Mouse (Mus musculus): ENCODE results near the gene Clic4.

Gene Clic4

DNA sequence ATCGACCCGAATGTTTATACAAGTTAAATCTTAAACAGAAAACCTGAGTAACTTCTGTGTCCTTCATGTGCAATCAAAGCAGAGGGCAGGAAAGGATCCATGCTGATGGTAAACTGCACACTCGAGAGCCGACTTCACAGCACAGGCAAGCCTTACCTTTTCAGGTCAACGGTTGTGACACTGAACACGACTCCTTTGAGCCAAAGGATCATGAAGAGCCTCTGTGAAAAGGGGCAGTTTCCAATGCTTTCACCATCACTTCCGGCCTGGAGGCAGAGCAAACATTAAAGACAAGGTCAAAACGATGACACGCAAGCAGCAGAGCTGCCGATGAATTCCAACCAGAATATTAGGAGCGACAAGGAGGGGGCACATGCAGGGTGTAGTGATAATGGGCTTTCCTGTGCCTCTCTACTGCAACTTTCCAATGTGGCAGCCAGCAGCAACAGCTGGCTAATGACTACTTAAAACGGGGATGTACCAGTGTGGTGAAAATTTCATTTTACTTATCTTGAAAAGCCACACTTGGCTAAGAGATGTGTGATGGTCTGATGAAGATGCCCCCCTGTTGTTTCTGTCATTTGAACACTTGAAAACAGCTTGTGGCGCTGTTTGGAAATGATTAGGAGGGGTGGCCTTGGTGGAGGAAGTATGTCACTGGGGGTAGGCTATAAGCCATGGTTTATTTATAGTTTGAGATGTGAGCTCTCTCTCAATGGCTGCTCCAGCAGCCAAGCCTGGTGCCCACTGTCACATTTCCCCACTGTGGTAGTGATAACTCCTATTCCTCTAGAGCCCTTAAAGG, 33.7 kb downstream of the Clic4 start:
- peak in 1 of 2 experiments; percentile 78 for DNase-seq (ENCODE audit: inconsistent age in 2 of 2, low spot score in 1 of 2)

DNA sequence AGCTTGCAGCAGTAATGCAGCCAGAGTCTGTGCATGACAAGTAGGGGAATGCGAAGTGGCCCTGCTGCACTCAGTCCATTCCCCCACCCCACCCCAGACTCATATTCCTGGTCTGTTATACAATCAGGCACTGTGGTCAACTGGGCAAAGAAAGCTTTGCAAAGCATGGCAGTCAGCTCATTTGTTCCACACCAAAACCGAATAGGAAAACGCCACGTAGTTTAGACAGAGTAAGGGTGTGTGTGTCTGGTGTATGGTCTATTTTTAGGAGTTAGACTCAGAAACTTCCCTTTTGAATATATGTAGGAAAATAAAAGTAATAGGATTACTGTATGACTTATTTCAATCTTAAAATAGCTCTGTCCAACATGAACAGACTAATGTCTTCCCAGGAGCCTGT, 36.0 kb downstream of the Clic4 start:
- no peak for DNase-seq (ENCODE audit: inconsistent age in 2 of 2, low spot score in 1 of 2)

DNA sequence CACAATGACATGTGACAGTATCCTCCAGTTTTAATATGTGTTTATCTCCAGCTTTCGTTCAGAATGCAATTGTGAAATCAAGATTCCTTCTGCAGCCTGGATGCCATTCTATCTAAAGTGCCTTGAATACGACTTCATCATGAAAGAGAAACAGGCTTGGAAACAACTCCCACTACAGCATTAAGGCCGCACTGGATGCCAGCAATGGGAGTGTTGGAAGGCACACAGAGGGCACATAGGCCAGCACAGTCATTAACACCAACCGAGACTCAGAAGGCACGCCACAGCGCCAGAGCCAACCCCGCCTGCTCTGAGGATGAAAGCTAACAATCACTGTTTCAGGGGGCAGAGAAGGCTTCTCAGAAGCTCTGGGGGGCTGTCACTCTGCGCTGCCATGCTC, 37.1 kb downstream of the Clic4 start:
- no peak for DNase-seq (ENCODE audit: inconsistent age in 2 of 2, low spot score in 1 of 2)

DNA sequence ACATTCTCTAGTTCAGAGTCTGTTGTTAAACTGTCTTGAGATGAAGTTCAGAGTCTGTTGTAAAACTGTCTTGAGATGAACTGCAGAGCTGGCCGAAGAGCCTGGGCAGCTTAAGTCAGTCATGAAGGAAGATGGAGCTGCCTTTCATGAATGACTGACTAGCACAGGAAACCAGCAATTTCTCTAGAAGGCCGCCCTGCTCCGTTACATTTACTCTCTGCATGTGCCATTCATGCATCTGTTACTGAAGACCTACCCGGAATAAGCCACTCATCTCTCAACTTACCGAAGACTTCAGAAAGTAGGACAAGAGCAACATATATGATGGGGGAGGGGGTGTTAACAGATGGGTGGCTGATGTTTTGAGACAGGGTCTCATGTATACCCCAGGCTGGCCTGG, 40.1 kb downstream of the Clic4 start:
- DNase-seq (ENCODE audit: inconsistent age in 2 of 2, low spot score in 1 of 2) = no peak

DNA sequence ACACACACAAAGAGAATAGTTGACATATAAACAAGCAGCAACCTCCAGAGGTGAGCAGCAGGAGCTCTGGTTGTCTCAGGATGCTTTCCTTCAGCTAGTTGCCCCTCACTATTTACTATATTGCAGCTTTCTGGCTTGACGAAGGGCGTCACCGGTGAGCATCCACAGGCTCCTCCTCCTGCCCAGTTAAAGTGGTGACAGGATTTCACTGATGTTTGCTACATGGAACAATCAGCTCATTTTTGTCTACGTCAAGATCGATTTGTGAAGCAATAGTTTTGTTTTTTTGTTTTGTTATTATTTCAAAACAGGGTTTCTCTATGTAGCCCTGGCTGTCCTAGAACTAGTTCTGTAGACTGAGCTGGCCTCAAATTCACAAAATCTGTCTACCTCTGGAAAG, 41.1 kb downstream of the Clic4 start:
- no peak for DNase-seq (ENCODE audit: inconsistent age in 2 of 2, low spot score in 1 of 2)

DNA sequence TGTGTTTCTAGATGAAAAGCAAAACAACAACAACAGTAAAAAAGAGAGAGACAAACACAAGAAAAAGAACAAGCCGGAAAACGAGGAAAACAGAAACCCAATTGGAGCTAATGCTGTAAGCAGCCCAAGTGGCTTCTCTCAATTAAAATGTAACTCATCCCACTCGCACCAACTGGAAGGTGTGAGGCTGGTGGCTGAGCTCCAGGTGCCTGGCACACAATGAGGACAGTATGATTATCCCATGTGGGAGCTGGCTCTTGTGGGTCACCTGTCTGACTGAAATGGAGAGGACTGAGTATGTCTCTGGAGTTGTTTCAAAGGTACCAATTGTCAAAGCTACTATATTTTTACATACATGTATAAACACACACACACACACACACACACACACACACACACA, 41.5 kb downstream of the Clic4 start:
- DNase-seq (ENCODE audit: inconsistent age in 2 of 2, low spot score in 1 of 2) = no peak

DNA sequence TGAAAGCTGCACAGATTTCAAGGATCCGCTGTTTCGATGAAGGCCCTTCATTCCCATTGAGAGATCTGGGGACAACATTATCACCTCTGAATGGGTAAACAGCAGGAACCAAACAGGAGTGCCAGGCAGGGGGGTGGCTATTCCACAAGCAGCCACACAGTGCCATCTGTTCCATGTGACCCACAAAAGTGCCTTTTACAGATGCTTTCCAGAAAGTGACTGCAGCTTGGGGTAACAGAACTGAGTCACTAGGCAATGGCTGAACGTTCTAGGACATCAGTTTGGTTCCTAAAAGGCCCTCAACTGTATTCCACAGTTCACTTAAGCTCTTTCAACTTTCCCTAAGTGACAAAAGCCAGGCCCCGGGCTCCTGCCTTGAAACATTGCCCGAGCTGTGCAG, 42.0 kb downstream of the Clic4 start:
- DNase-seq (ENCODE audit: inconsistent age in 2 of 2, low spot score in 1 of 2) = no peak

DNA sequence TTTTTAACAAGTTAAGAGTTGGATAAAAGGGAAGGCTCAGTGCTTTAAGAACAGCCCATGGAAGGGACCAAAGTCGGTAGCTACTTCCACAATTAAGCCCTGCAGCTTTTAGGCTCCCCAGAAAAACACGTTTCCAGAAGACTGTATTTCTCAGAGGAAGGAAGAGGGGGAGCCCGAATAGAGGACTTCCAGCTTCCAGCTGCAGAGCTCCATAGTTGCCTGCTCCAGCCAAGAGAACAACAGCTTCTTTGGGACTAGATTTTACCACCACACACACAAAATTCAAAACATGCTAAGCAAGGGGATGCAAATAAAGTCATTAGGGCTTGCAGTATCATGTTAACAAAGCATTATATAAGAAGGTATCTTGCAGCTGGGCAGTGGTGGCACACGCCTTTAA, 42.7 kb downstream of the Clic4 start:
- no peak for DNase-seq (ENCODE audit: inconsistent age in 2 of 2, low spot score in 1 of 2)

DNA sequence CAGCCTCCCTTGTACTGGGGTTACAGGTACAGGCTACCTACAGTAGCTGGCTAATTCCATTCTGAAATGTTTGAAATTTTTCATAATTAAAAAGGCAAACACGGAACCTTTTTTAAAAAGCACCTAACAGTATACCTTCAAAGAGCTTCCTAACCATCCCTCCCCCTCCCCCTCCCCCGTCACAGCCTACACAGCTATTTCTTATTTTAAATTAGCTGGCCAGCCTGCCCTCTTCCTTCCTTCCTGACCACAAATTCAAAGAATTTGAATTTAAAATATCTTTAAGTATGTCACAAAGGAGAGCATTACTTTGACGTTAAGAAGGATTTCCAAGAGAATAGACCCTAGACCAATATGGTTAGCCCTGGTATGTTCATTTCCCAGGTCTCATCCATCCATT, 44.5 kb downstream of the Clic4 start:
- DNase-seq (ENCODE audit: inconsistent age in 2 of 2, low spot score in 1 of 2) = no peak

DNA sequence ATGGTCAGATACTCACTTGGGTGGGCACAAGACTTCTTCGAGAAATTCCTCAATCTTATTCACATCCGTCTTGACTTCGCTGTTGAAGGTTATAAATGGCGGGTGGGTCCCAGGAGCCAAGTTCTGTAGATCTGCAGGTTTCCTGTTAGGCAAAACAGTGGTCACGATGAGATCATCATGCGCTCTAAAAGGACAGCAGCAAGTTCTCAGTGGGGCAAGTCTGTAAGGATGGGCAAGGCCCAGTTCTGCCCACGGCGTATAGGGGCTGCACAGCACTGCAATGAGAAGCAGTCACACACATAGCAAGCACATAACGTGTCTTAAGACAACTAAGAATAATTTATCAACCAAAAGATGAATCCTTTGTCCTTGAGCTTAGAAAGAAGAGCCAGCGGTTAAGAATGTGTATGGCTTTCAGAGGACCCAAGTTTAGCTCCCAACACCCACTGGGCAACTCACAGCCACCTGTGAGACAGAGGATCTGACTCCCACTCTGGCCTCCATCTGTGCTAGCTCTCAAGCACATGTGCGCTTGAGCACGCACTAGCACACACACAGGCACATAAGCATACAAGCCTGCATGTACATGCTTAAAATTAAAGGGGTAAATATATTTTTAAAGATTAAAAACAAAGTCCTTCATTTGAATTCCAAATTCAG, 46.5 kb downstream of the Clic4 start:
- no peak for DNase-seq (ENCODE audit: inconsistent age in 2 of 2, low spot score in 1 of 2)

DNA sequence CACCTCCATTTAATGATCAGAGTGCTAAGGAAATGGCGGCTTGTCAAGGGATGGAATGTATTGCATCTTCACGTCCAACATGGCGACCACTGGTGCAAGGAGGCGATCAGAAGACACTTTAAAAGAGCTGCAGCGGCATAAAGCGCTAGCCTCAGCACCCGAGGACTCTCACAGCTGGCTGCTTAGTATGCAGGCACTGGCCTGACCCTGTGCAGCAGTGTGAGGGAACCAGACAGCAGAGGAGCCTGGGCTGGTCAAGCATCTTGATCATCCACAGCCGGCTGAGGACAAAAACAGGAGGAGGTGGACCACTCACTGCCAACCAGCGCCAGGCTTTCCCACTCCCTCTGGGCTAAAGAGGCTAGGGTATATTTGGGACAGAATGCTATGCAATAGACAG, 48.8 kb downstream of the Clic4 start:
- DNase-seq (ENCODE audit: inconsistent age in 2 of 2, low spot score in 1 of 2) = no peak

DNA sequence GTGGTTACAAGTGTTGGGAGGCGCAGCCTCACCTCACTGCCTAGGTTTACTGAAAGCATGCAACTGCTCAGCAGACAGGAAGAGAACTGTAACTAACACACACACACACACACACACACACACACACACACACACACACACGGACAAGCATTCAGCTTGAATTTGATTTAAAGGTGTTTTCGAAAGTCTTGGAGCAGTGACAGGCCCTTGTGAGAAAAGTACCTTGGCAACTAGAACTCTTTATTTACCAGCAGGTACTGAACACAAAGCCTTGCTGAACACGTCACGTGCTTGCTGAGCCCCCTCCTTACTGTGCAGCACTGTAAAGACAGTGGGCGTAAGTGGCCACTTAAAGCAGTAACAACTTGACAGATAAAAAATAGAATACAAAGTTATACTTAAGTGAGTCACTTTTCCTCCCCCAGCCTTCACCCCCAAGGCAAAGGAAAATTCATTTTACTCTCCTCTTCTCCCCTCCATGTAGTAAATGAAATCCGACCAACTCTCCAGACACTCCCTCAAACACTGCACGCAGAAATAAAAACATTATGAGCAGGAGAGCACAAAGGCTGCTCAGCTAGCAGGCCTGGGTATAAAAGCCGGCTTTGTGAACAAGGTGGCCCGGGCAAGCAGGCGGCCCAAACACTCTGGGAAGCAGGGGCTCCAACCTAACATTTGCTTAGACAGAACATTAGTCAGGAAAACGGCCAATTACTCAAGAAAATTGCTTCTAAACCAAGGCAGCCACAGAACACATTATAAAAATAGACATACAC, 50.8 kb downstream of the Clic4 start:
- no peak for DNase-seq (ENCODE audit: inconsistent age in 2 of 2, low spot score in 1 of 2)

DNA sequence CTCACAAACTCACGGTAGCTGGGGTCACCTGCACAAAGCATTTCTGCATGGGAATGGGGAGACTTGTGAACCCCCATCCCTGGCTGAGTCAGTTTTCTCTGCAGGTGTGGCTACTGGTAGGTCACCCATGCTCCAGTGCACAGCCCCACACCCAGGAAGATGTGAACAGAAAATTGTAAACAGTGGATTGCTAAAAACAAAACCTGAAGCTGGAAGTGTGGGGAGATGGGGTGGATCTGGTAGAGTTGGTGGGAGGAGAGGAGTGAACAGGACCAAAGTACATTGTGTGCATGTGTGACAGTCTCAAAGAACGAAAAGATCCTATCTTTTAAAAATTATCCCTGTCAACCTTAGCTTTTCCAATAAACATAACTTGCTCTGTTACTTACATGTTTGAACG, 52.0 kb downstream of the Clic4 start:
- no peak for DNase-seq (ENCODE audit: inconsistent age in 2 of 2, low spot score in 1 of 2)

DNA sequence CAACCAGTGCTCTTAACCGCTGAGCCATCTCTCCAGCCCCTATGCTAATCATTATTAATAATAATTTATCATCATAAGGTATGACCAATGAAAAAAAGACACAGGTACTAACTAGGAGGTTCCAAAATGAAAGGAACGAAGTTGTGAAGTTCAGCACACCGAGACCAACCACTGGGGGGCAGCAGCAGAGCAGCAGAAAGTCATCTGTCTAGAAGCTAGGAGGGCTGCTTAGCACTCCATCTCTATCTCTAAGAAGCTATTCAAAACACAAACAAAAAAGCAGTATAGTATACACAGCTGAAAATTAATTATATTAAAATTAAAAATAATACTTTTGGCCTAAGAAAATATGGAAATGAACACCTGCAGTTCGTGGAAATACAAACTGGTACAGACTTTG, 53.0 kb downstream of the Clic4 start:
- DNase-seq (ENCODE audit: inconsistent age in 2 of 2, low spot score in 1 of 2) = peak; percentile 68 to 90

DNA sequence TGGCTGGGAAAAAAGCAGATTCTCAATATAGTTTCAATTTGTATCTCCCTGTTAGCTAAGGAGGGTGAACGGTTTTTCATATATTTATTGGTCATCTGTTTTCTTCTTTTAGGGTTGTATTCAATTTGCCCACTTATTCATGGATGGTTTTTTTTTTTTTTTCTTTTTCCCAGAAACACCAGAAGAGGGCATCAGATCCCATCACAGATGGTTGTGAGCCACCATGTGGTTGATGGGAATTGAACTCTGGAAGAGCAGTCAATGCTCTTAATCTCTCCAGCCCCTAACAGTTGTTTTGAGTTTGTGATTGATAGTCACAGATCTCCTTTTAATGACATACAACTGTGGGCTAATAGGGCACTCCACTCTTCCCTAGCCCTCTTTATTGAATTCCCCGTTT, 62.8 kb downstream of the Clic4 start:
- no peak for DNase-seq (ENCODE audit: inconsistent age in 2 of 2, low spot score in 1 of 2)

DNA sequence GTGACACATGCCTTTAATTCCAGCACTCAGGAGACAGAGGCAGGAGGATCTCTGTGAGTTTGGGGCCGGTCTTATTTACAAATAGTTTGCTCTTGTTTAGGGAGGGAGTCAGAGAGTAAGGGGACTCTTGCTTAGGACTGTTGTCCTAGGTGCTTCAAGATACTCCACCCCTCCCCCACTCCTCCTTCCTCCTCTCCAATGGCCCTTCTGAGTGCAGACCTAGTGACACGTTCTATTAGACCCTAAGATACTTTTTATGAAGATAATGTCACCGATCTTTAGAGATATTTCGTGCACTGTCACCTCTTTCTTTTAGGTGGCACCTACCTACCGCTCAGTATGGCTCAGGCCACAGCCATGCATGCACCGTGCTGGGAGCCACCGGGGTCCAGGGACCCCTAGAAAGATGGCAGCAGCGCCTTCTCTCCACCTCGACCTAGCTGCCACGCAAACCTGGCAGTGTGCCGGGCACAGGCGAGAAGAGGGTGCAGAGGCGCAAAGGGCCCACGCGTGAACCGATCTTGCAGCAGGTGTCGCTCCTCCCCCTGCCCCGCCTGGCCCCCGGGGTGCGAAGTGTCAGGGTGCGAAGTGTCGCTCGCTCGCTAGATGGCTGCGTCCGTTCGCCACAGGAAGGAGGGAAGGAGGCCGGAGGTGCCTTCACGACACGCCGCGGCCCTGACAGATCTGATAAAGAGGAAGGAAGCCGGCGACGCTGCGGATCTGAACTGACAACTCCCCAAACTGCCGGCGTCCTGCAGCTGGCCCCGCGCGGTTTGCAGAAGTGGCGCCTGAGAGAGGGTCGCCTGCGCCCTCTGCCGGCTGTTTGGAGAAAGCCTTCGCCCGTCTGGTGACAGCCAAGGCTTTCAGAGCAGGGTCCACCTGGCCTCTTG, 66.7 kb downstream of the Clic4 start:
- DNase-seq (ENCODE audit: inconsistent age in 2 of 2, low spot score in 1 of 2) = peak; percentile 83 to 93

DNA sequence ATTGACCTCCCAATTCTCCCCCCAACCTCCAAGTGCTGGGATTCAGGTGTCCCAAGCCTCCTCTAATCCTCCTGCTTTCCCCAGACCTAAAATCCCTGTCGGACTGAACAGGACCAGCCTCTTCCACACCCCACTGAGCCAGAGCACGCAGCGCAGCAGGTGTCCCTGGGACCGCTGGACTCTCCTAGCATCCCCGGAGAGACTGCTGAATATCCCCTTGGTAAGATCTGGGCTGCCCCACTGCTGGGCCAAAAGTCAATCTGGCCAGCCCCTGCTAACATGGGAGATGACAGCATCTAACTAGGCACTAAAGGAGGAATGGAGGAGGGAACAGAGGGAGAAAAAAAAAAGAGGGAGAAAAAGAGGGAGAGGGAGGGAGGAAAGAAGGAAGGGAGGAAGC, 67.4 kb downstream of the Clic4 start:
- DNase-seq (ENCODE audit: inconsistent age in 2 of 2, low spot score in 1 of 2) = peak in 1 of 2 experiments; percentile 25

DNA sequence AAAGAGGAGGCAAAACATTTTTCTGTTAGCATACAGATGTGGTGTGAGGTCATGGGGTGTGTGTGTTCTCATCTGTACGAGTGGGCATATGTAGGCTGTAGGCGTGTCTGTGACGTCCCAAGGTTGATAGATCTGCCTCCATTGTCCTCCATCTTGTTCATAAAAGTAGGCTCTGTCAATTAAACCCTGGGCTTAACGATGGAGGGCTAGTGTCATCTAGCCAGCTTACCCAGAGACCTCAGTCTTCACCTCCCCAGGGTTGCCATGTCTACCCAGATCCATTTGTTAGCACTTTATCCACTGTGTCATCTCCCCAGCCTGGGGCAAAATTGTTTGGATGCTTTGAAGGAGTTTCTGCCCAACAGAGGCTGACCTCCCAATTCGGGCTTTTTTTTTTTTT, 67.9 kb downstream of the Clic4 start:
- peak in 1 of 2 experiments; percentile 26 for DNase-seq (ENCODE audit: inconsistent age in 2 of 2, low spot score in 1 of 2)

DNA sequence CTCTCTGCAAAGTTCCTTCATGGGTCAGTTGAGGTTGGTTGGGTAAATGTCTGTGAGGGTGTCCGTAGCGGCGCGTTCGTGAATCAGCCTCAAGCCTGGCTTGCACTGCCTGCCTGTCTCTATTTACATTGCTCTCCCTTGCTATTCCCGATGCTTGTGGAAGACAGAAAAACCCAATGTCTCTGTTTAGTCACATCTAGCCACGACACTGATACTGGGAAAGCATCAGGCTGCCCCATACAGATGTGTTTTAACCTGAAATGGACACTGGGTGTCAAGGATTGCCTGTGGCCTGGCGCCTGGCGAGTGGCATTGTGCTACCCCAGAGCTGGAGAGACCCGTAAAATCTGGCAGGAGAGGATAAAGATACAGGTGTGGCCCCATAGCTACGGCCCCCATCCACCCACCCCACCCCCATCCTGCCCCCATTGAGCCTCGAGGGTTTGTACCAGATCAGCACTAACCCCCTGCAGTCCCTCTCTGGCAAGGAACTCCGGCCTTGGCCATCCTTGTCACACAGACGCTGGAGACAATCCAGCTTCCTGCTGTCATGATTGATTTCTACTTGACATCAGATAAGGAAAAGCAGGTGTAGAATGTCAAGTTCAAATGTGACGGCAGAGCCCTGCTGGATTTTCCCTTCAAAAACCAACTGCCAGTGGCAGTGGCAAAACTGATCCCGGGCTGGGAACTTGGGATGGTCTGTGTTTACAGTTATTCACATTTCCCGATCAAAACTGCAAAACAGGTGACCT, 68.6 kb downstream of the Clic4 start:
- peak; percentile 48 to 77 for DNase-seq (ENCODE audit: inconsistent age in 2 of 2, low spot score in 1 of 2)

DNA sequence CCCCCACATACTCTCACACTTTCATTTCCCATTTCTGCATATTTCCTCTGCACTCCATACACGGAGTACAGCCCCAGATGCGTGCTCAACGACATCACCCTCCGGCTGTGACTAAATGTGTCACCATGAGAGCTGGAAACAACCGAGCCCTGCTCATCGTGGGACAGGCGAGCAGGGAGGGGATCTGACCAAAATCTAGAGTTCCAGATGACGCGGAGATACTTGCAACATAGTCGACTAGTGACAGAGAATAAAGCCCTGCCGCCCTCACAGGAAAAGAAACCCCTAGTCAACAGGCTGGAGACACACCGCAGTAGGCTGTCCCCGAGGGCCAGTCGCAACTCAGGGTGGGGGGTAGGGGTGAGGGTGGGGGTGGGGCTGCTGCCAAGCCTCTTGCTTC, 69.3 kb downstream of the Clic4 start:
- DNase-seq (ENCODE audit: inconsistent age in 2 of 2, low spot score in 1 of 2) = peak; percentile 44 to 78
